In genomic region chr19:22300906-22301305, GRCm38 (mm10) we compare ENCODE assay signal across 15 mouse cellular contexts.
DNase-seq lines count a peak whose midpoint lies in the region; ATAC-seq lines count a peak whose summit lies in the region.
"Had no signal": no experiment of that assay in that cellular context is flagged by ENCODE, and none has a peak within 500 bp of the region (broad histone marks: within the 10 kb centered on the region; RNA-seq: fewer than 3 reads in every experiment).

No protein-coding gene starts in this region.

- no peaks in the 10 kb centered on the region for H3K36me3 ChIP-seq in forebrain, embryonic 14.5 days (ENCODE audit: control insufficient read depth, insufficient read depth, low read length)
- no peaks in the 10 kb centered on the region for H3K36me3 ChIP-seq in forebrain, embryonic 11.5 days (ENCODE audit: control insufficient read depth, insufficient read depth, low read length)
- H3K36me3 ChIP-seq: embryonic facial prominence, embryonic 12.5 days; forebrain, embryonic 12.5 days had no signal

- DNase-seq in forebrain, embryonic 14.5 days (ENCODE audit: low spot score): peak; percentile 43
- no peak for DNase-seq in forebrain, embryonic 11.5 days (ENCODE audit: low spot score)
- DNase-seq in layer of hippocampus, adult 11-12 months (ENCODE audit: low spot score): peak; percentile 28
- DNase-seq in layer of hippocampus, postnatal 25 days (ENCODE audit: extremely low spot score in 1 of 2, low spot score in 1 of 2): no peak
- DNase-seq in retina, postnatal 1 day: peak; percentile 7
- DNase-seq in retina, embryonic 14.5 days (ENCODE audit: low spot score): no peak
- DNase-seq in thymus, postnatal 4 days: no peak
- DNase-seq in heart, adult 9 months (ENCODE audit: low spot score in 2 of 2): no peak
- DNase-seq: B cell, adult 2 months; cerebellum, adult 18-20 months; heart, postnatal 14 days; thymus, adult 2 months had no signal

- no peak overlapping the region for H3K9ac ChIP-seq in forebrain, embryonic 14.5 days (ENCODE audit: low read length)
- H3K9ac ChIP-seq in forebrain, embryonic 11.5 days (ENCODE audit: low read length): no peak overlapping the region
- H3K9ac ChIP-seq: embryonic facial prominence, embryonic 12.5 days; forebrain, embryonic 12.5 days had no signal

- 29% methylated on average over 2 of the region's 2 CpGs for WGBS in forebrain, embryonic 14.5 days
- WGBS in forebrain, embryonic 11.5 days: 34% methylated on average over 2 of the region's 2 CpGs

- no peaks in the 10 kb centered on the region for H3K27me3 ChIP-seq in forebrain, embryonic 14.5 days (replicated peaks; ENCODE audit: control insufficient read depth, insufficient read depth, low read length)
- no peaks in the 10 kb centered on the region for H3K27me3 ChIP-seq in forebrain, embryonic 11.5 days (ENCODE audit: control insufficient read depth, insufficient read depth, low read length)
- H3K27me3 ChIP-seq: embryonic facial prominence, embryonic 12.5 days had no signal

- ATAC-seq in forebrain, embryonic 14.5 days: no peak
- no peak for ATAC-seq in forebrain, embryonic 11.5 days (replicated peaks; ENCODE audit: low FRiP score)
- ATAC-seq: inflammation-experienced regulatory T-cells, adult 6 months had no signal

- H3K4me1 ChIP-seq in forebrain, embryonic 14.5 days (ENCODE audit: control insufficient read depth, insufficient read depth, low read length): peaks cover 11% of the 10 kb centered on the region
- H3K4me1 ChIP-seq in forebrain, embryonic 11.5 days (replicated peaks; ENCODE audit: control insufficient read depth, insufficient read depth, low read length): peaks cover 8% of the 10 kb centered on the region; the same call in 1 of the 2 replicates

- no peak overlapping the region for H3K4me2 ChIP-seq in forebrain, embryonic 14.5 days (ENCODE audit: low read length)
- H3K4me2 ChIP-seq in forebrain, embryonic 11.5 days (ENCODE audit: low read depth, low read length, severe bottlenecking): no peak overlapping the region
- H3K4me2 ChIP-seq: embryonic facial prominence, embryonic 12.5 days; forebrain, embryonic 12.5 days had no signal

- H3K4me3 ChIP-seq in forebrain, embryonic 14.5 days (ENCODE audit: low read depth, low read length): no peak overlapping the region
- no peak overlapping the region for H3K4me3 ChIP-seq in forebrain, embryonic 11.5 days (ENCODE audit: low read depth, low read length)
- H3K4me3 ChIP-seq: embryonic facial prominence, embryonic 12.5 days; forebrain, embryonic 12.5 days had no signal

- H3K27ac ChIP-seq in forebrain, embryonic 14.5 days (ENCODE audit: low read depth, low read length): no peak overlapping the region
- no peak overlapping the region for H3K27ac ChIP-seq in forebrain, embryonic 11.5 days (ENCODE audit: low read depth, low read length)
- H3K27ac ChIP-seq: embryonic facial prominence, embryonic 12.5 days; forebrain, embryonic 12.5 days had no signal

- H3K9me3 ChIP-seq in forebrain, embryonic 14.5 days (replicated peaks; ENCODE audit: control insufficient read depth, low read length): no peaks in the 10 kb centered on the region
- no peaks in the 10 kb centered on the region for H3K9me3 ChIP-seq in forebrain, embryonic 11.5 days (ENCODE audit: control insufficient read depth, low read length)
- H3K9me3 ChIP-seq: embryonic facial prominence, embryonic 12.5 days; forebrain, embryonic 12.5 days had no signal

Comparison
In these comparisons a context has a peak if more than half of its experiments do, and no peak if none do; other contexts are left out.
1. DNase-seq: peak in forebrain, embryonic 14.5 days (single experiment), layer of hippocampus, adult 11-12 months (single experiment) and retina, postnatal 1 day (single experiment); none in forebrain, embryonic 11.5 days (single experiment), layer of hippocampus, postnatal 25 days (0 of 2), retina, embryonic 14.5 days (single experiment), thymus, postnatal 4 days (single experiment) and heart, adult 9 months (0 of 2).